Mouse (Mus musculus): ENCODE measurements around the gene Gstp2.

Gene Gstp2

GRCm38 (mm10) chr19:4045966-4046865 is at the start of gene Gstp2:
TSS of gene Gstp2 (minus strand) at chr19:4046023.
- peak; percentile 89 for DNase-seq

- peak; percentile 55 for DNase-seq
These were observed 49.0 kb upstream of the Gstp2 start for GRCm38 (mm10) chr19:4094774-4095303.

GRCm38 (mm10) chr19:4094348-4094747 is 48.5 kb upstream of the Gstp2 start:
- no peak for DNase-seq

GRCm38 (mm10) chr19:4093772-4094171 is 47.9 kb upstream of the Gstp2 start:
- no peak for DNase-seq

DNA sequence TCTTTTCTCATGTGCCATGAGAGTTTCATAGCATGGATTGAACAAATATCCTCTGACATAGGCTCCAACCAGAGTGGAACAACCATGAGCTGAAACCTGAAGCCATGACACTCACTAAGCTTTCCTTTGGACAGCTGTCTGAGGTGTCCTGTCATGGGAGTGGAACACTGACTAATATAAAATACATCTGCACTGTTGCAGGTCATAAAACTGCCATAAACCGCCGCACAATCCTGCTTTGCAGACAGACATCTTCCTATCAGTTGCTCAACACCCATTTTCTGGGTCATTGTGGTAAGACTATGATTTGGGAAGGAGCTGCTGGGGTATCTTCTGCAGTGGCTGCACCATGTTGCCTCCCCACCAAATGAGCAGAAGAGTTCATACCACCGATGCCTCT is 46.9 kb upstream of the Gstp2 start:
- DNase-seq = no peak

- DNase-seq = no peak
These were observed 45.6 kb upstream of the Gstp2 start for GRCm38 (mm10) chr19:4091383-4091782.

DNA sequence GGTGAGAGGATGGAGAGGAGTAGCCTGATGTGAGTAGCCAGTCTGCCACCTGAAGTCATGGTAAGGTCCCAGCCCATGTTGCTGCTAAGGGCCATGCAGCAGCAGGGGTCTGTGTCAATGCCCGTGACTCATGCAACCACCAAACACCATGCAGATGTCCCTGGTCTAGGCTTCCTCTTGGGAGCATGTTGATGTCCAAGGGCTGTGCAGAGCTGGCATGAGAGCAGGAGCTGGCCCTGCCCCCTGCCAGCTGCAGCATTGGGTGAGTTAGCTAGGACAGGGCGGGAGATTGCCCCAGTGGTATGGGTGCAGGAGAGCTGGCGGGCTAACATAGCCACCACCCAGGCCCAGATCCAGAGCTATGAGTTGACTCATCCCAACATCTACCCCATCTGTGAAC is 44.6 kb upstream of the Gstp2 start:
- no peak for DNase-seq

GRCm38 (mm10) chr19:4089128-4089527 is 43.3 kb upstream of the Gstp2 start:
- DNase-seq = no peak

DNA sequence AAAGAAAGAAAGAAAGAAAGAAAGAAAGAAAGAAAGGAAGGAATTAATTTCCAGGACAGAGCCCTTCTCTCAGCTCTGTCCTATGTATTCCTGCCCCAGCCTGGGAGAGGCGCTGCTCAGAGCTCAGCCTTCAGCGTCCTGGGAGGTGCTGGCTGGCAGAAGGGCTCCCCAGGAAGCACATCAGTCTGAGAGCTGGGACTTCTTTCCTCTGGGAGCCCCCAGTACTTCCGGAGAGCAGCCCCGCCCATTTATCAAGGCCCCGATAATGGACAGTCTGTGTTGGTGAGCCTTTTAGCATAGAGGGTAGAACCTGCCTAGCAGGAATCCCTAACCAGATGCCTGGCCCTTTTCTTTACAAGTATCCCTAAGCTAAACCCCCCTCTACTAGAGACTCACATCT is 42.3 kb upstream of the Gstp2 start:
- no peak for DNase-seq

DNA sequence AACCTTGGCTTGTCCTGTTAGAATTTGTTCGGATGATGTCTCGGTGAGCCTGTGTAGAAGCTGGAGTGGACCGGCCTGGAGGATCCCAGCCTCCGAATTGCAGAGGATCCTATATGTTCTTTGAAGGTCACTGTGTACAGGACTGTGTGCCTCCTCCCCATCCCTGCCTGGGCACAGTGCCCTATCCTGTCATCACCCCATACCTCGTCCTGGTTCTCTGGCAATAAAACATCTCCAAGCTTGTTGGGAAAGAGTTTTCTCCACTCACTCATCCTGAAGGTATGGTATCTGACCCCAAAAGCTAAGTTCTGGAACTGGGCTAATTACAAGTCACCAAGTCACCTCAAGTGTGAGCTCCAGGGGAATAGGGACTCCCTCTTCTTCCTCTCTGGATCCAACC is 41.3 kb upstream of the Gstp2 start:
- no peak for DNase-seq

DNA sequence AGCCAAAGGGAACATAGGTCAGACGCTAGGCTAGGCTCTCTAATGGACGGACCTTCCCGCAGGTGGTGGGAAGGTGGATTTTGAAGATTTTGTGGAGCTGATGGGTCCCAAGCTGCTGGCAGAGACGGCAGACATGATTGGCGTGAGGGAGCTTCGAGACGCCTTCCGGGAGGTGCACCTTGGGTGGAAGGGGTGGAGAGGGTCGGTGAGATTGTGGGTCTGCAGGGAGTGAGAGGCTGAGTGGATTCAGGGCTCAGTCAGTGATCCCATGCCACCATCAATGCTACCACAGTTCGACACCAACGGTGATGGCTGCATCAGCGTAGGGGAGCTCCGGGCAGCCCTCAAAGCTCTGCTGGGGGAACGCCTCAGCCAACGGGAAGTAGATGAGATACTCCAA is 40.3 kb upstream of the Gstp2 start:
- DNase-seq = no peak

DNA sequence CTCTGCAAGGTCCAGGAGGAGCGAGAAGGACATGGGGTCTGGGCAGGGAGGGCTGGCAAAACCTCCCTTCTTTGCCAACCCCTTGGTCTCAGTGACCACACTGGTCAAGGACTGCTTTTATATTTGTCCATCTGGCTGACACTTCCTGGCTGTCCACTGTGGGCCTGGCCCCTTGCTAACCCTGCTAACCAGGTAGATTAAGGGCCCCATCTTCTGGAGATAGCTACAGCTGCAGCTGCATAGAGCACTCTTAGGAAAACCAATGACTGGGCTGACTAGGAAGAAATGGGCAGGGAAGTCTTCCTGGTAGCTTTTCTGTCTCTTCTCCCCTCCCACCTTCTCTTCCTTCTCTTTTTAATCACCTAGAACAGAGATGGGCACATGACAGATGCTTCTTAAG is 39.2 kb upstream of the Gstp2 start:
- peak; percentile 55 for DNase-seq

- DNase-seq = no peak
These were observed 38.0 kb upstream of the Gstp2 start for GRCm38 (mm10) chr19:4083826-4084225.

DNA sequence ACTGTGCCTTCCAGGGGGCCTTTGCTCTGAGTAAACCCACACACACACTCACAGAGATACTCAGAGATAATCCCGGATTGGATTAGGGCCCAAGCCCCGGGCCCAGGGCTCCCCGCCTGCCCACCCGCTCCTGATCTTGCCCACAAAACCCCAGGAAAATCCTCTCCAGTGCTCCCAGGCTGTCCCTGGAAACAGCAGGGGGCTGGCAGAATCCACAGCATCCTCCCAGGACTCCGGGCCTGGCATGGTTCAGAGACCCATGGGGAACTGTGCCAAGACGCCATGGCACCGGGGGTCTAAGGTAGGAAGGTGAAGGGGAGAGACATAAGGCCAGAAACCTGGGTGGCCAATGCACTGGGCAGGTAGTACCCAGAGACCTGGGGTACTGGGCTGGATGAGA is 37.5 kb upstream of the Gstp2 start:
- DNase-seq = peak; percentile 49

- DNase-seq = peak; percentile 66
These were observed 36.6 kb upstream of the Gstp2 start for GRCm38 (mm10) chr19:4082219-4082965.

- no peak for DNase-seq
These were observed 35.6 kb upstream of the Gstp2 start, which contains the start of gene Cabp2 for GRCm38 (mm10) chr19:4081394-4081793. TSS of gene Cabp2 (plus strand) at chr19:4081578.

DNA sequence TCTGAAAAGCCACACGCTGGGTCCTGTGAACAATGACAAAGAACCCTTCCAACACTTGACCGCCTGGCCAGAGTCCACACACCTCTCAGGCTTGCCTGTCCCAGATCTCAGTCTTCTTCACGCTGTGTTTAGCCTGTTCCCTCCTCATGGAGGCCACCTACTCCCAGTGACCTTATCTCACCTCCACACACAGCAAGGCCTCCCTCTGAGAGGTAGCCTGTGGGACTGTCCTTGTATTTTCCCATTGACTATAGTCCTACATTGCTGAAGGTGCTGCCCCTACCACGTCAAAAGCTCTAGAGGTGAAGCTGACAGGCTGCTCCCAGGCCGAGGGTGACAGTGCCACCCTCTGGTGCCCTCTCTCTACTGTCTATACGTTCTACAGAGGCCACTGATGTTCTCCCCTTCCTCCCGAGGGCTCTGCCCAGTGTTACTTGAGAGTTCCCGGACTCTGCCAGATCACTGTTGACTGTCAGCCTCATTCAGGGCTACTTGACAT is 34.7 kb upstream of the Gstp2 start:
- DNase-seq = peak; percentile 94

DNA sequence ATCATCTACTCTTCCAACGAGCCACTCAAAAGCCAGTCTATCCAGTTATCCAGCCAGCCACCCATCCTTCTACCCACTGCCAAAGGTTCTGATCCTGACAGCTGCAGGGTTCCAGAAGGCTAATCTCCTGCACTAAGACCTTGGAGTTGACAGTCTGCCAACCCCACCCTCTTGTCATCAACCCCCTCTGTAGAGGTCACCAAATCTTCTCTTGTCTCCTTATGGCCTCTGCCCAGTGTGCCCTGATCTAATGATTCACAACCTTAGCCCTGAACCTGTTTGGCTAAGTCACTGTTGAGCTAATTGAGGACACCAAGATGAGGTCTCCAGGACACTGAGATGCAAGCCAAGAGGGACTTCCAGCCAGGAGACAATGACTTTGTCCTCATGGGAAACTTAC is 33.8 kb upstream of the Gstp2 start:
- DNase-seq = peak; percentile 61

GRCm38 (mm10) chr19:4075531-4075930 is 29.7 kb upstream of the Gstp2 start:
- DNase-seq = no peak

DNA sequence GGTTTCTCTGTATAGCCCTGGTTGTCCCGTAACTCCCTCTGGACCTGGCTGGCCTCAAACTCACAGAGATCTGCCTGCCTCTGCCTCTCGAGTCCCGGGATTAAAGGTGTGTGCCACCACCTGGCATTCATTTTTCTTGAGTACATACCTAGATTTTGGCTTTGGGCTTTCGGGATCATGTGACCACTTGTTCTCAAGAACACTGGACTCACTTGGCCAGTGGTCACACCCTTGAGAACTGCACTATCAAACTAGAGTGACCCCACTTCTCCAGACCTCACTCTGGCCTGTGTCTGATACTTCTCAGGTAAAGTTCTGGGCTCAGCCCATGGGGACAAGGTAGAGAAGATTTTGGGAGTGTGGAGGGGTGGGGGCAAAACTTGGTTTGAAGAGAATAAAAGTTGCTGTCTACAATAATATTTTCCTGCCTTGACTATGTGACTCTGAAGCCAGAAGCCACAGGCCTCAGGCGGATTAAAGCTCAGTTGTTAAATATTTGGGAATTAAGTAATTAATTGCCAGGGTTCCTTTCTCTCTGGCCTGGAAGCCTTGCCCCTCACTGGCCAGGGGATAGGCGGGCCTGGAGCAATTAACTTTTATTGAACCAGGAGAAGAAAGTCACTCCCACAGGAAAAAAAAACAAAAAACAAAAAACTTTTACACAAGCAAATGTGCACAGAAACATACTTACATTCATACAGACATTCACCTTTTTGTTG is 27.0 kb upstream of the Gstp2 start:
- DNase-seq = no peak

GRCm38 (mm10) chr19:4071406-4071805 is 25.6 kb upstream of the Gstp2 start:
- no peak for DNase-seq

DNA sequence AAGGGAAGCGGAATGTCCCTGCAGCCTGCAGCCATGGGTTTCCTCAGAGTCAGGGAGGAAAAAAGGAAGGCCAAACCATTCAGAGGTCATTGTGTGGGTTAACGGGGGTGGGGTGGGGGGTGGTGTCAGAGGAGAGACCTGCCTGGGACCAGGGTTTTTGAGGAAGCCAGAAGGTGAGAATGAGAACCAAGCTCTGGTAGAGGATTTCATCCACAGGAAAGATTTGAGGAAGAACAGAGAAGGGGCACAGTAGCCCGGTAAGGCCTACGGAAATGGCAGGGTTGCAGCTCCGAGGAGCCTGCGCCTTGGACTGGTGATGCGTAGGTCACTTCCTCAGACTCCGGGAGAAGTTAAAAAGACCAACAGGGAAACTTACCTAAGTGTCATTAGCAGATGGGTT is 24.9 kb upstream of the Gstp2 start:
- DNase-seq = no peak

DNA sequence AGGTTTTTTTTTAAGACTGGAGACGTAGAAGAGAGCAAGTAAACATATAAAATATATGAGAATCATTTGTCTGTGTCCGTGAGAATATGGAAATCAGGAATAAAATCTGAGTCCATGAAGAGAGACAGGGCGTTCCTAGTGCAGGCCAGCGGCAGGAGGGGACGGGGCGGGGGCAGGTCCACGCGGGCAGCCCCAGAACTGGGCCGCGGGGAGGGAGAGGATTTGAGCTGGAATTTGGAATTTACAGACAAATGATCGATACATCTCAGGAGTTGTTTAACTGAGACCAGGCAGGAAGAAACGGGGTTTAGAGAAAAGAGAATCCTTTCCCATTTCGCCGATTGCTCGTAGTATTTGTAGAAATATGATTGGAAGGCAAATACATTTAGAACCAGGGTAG is 24.5 kb upstream of the Gstp2 start:
- no peak for DNase-seq
